Mouse (Mus musculus): ENCODE measurements around the gene Gm17349. TPM values are rescaled to one million over a fixed set of nuclear protein-coding genes. Genes with fewer than 3 reads are reported as not detected.
"Not testable (repeated sequence)": the region's sequence is repeated elsewhere in the genome, so short reads cannot be mapped to it uniquely, and the experiment has no call there.

Gene Gm17349
- polyA plus RNA-seq, 1 experiment from 2014 or later, result not detected

DNA sequence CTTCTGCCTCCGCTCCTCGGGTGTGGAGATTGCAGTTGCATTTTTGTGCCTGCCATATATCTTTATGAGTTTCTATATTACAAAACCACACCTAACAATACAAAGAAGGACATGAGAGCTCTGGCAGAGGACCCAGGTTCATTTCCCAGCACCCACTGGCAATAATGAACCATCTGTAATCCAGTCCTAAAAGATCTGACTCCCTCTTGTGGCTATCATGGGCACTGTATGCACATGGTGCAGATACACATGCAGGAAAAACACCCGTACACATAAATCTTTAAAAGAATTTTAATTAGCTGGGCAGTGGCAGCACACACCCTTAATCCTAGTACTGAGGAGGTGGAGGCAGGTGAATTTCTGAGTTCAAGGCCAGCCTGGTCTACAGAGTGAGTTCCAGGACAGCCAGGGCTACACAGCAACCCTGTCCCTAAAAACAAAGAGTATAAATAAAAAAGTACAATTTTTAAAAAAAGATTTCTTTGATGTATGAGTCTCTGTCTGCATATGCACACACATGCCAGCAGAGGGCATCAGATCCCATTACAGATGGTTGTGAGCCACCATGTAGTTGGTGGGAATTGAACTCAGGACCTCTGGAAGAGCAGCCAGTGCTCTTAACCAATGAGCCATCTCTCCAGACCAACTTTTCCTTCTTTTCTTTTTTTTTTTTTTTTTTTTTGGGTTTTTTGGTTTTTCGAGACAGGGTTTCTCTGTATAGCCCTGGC, 23.9 kb upstream of the Gm17349 start:
- Histone ChIP-seq H3K4me2 (no peak overlapping the region), H3K4me1 (ENCODE audit: control insufficient read depth, insufficient read depth, low read length) (peaks cover 6% of the 10 kb centered on the region), H3K27ac (ENCODE audit: low read depth, low read length) (no peak overlapping the region), H3K27me3 (ENCODE audit: control insufficient read depth, insufficient read depth, low read length) (no peaks in the 10 kb centered on the region), H3K9me3 (replicated peaks; ENCODE audit: control insufficient read depth, low read length) (no peaks in the 10 kb centered on the region; the same call in 1 of the 2 replicates), H3K36me3 (ENCODE audit: control insufficient read depth, insufficient read depth, low read length) (peaks cover 19% of the 10 kb centered on the region), H3K9ac (ENCODE audit: low read depth, low read length) (no peak overlapping the region), H3K4me3 (ENCODE audit: low read depth, low read length) (no peak overlapping the region)
- WGBS (ENCODE audit: insufficient replicate concordance), result 93% methylated on average over 3 of the region's 4 CpGs
- ATAC-seq (replicated peaks; ENCODE audit: insufficient number of reproducible peaks, low FRiP score, low TSS enrichment), result no peak

DNA sequence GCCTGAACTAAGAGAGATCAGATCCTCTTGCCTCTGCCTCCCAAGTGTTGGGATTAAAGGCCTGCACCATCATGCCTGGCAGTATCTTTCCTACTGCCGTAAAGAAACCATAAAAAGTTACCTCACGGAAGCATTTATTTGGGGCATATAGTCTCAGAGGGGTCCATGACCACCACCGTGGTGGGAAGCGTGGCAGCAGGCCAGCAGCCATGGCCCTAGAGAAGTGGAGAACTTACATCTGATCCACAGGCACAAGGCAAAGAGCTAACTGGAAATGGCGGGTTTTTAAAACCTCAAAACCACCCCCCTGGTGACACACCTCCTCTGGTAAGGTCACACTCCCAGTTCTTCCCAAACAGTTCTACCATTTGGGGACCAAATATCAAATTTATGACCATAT, 22.9 kb upstream of the Gm17349 start:
- WGBS (ENCODE audit: insufficient replicate concordance), result 93% methylated on average over 5 of the region's 5 CpGs
- Histone ChIP-seq H3K4me3 (ENCODE audit: low read depth, low read length) (no peak overlapping the region), H3K4me1 (ENCODE audit: control insufficient read depth, insufficient read depth, low read length) (peaks cover 16% of the 10 kb centered on the region), H3K4me2 (no peak overlapping the region), H3K36me3 (ENCODE audit: control insufficient read depth, insufficient read depth, low read length) (peaks cover 19% of the 10 kb centered on the region), H3K27me3 (ENCODE audit: control insufficient read depth, insufficient read depth, low read length) (no peaks in the 10 kb centered on the region), H3K9ac (ENCODE audit: low read depth, low read length) (no peak overlapping the region), H3K27ac (ENCODE audit: low read depth, low read length) (no peak overlapping the region), H3K9me3 (replicated peaks; ENCODE audit: control insufficient read depth, low read length) (no peaks in the 10 kb centered on the region; the same call in 1 of the 2 replicates)
- ATAC-seq (replicated peaks; ENCODE audit: insufficient number of reproducible peaks, low FRiP score, low TSS enrichment), result no peak

DNA sequence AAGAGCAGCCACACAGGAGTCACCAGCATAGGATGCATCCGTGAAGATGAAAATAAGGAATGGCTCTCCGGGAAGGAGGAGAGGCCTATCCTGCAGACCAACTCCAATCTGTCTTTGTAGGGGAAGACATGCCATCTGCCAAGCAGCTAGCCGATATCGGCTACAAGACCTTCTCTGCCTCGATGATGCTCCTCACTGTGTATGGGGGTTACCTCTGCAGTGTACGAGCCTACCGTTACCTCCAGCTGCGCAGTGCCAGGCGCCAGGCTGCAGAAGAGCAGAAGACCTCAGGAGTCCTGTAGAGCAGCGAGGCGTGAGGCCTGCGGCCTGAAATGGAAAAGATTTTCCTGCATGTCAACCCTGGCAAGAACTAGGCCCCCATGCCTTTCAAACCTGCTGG, 22.2 kb upstream of the Gm17349 start:
- Histone ChIP-seq H3K4me3 (ENCODE audit: low read depth, low read length) (no peak overlapping the region), H3K9ac (ENCODE audit: low read depth, low read length) (no peak overlapping the region), H3K4me2 (no peak overlapping the region), H3K9me3 (replicated peaks; ENCODE audit: control insufficient read depth, low read length) (no peaks in the 10 kb centered on the region; the same call in 1 of the 2 replicates), H3K27ac (ENCODE audit: low read depth, low read length) (no peak overlapping the region), H3K36me3 (ENCODE audit: control insufficient read depth, insufficient read depth, low read length) (peaks cover 16% of the 10 kb centered on the region), H3K4me1 (ENCODE audit: control insufficient read depth, insufficient read depth, low read length) (peaks cover 23% of the 10 kb centered on the region), H3K27me3 (ENCODE audit: control insufficient read depth, insufficient read depth, low read length) (no peaks in the 10 kb centered on the region)
- 94% methylated on average over 12 of the region's 12 CpGs for WGBS (ENCODE audit: insufficient replicate concordance)
- no peak for ATAC-seq (replicated peaks; ENCODE audit: insufficient number of reproducible peaks, low FRiP score, low TSS enrichment)

DNA sequence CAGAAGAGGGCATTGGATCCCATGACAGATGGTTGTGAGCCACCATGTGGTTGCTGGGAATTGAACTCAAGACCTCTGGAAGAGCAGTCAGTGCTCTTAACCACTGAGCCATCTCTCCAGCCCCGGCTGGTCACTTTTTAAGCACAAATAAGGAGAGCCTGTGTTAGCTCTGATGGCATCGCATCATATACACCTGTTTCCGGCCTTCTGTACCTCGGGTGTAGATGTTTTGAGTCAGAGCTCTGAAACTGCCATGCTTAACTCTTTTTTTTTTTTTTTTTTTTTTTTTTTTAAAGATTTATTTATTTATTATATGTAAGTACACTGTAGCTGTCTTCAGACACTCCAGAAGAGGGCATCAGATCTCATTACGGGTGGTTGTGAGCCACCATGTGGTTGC, 21.7 kb upstream of the Gm17349 start:
- H3K9me3 ChIP-seq (replicated peaks; ENCODE audit: control insufficient read depth, low read length); ATAC-seq (replicated peaks; ENCODE audit: insufficient number of reproducible peaks, low FRiP score, low TSS enrichment); H3K27ac ChIP-seq (ENCODE audit: low read depth, low read length); H3K9ac ChIP-seq (ENCODE audit: low read depth, low read length); H3K4me2 ChIP-seq; H3K4me3 ChIP-seq (ENCODE audit: low read depth, low read length); H3K27me3 ChIP-seq (ENCODE audit: control insufficient read depth, insufficient read depth, low read length): not testable (repeated sequence)
- 88% methylated on average over 4 of the region's 5 CpGs for WGBS (ENCODE audit: insufficient replicate concordance)
- H3K4me1 ChIP-seq (ENCODE audit: control insufficient read depth, insufficient read depth, low read length), result peaks cover 26% of the 10 kb centered on the region
- peaks cover 16% of the 10 kb centered on the region for H3K36me3 ChIP-seq (ENCODE audit: control insufficient read depth, insufficient read depth, low read length)

DNA sequence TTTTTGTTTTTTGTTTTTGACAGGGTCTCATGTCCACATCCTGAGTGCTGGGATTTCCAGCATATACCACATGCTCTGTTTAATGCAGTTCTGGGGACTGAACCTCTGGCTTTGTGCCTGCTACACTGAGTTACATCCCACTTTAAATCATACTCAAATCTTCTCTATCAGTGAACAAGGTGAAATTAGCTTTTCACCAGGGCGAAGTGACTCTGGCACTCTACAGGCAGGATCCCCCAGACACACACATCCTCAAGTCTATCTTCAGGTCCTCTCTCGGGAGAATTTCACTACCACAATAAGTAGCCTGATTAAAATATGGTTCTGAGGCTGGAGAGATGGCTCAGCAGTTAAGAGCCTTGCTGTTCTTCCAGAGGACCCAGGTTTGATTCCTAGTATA, 21.3 kb upstream of the Gm17349 start:
- Histone ChIP-seq H3K4me3 (ENCODE audit: low read depth, low read length) (peak overlapping the region; percentile 94), H3K27me3 (ENCODE audit: control insufficient read depth, insufficient read depth, low read length) (no peaks in the 10 kb centered on the region), H3K4me1 (ENCODE audit: control insufficient read depth, insufficient read depth, low read length) (peaks cover 26% of the 10 kb centered on the region), H3K9ac (ENCODE audit: low read depth, low read length) (peak overlapping the region; percentile 93), H3K36me3 (ENCODE audit: control insufficient read depth, insufficient read depth, low read length) (peaks cover 16% of the 10 kb centered on the region), H3K27ac (ENCODE audit: low read depth, low read length) (no peak overlapping the region), H3K9me3 (replicated peaks; ENCODE audit: control insufficient read depth, low read length) (no peaks in the 10 kb centered on the region; the same call in 1 of the 2 replicates), H3K4me2 (peak overlapping the region; percentile 83)
- WGBS (ENCODE audit: insufficient replicate concordance), result 76% methylated on average over 2 of the region's 2 CpGs
- no peak for ATAC-seq (replicated peaks; ENCODE audit: insufficient number of reproducible peaks, low FRiP score, low TSS enrichment)

DNA sequence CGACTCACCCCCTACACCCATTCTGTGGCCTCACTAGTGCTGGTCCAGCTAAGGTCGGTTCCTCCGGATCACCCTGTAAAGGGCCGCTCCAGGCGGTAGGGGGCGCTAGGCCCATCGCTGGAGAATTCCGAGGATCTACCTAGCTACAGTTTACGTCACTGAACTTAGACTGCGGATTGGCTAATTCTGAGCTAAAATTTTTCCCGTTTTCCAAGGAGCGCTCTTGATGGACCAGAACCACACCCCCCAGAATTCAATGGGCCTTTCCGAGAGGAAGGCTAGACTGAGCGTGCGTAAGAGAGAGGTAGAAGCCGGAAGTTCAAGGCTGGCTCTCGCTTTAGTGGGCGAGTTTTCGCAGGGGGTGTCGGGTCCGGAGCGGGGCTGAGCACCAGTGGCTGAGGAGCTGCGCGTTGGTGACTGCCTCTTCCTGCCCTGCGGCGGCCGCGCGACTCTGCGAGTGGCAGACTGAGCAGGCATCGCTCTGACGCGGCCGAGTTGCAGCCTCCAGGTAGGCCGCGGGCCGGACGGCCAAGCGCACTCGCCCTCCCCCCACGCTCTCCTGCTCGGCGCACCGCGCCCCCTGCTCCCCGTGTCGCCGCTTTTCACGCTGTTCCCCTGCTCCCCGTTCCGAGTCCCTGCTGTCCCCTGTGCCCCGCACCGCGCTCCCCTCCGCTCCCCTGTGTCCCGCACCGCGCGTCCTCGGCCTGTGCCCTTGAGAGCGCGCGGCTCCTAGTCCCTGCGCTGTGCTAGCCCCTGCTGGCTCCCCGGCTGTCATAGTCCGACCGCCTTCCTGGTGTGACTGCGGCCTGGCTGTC, 20.3 kb upstream of the Gm17349 start, which contains the start of gene Cox14:
Gene Cox14, plus strand, starts transcription at position 278 of the 815 bp plus-strand sequence.
- Histone ChIP-seq H3K9me3 (replicated peaks; ENCODE audit: control insufficient read depth, low read length) (no peaks in the 10 kb centered on the region; the same call in 1 of the 2 replicates), H3K4me2 (peak within 1 kb of the TSS; percentile 83), H3K27me3 (ENCODE audit: control insufficient read depth, insufficient read depth, low read length) (no peaks in the 10 kb centered on the region), H3K36me3 (ENCODE audit: control insufficient read depth, insufficient read depth, low read length) (peaks cover 16% of the 10 kb centered on the region), H3K9ac (ENCODE audit: low read depth, low read length) (peak within 1 kb of the TSS; percentile 93), H3K4me1 (ENCODE audit: control insufficient read depth, insufficient read depth, low read length) (peaks cover 26% of the 10 kb centered on the region), H3K4me3 (ENCODE audit: low read depth, low read length) (peak within 1 kb of the TSS; percentile 94), H3K27ac (ENCODE audit: low read depth, low read length) (peak within 1 kb of the TSS; percentile 95)
- WGBS (ENCODE audit: insufficient replicate concordance), result under 1% methylated on average over 53 of the region's 68 CpGs
- peak; percentile 89 for ATAC-seq (replicated peaks; ENCODE audit: insufficient number of reproducible peaks, low FRiP score, low TSS enrichment)

DNA sequence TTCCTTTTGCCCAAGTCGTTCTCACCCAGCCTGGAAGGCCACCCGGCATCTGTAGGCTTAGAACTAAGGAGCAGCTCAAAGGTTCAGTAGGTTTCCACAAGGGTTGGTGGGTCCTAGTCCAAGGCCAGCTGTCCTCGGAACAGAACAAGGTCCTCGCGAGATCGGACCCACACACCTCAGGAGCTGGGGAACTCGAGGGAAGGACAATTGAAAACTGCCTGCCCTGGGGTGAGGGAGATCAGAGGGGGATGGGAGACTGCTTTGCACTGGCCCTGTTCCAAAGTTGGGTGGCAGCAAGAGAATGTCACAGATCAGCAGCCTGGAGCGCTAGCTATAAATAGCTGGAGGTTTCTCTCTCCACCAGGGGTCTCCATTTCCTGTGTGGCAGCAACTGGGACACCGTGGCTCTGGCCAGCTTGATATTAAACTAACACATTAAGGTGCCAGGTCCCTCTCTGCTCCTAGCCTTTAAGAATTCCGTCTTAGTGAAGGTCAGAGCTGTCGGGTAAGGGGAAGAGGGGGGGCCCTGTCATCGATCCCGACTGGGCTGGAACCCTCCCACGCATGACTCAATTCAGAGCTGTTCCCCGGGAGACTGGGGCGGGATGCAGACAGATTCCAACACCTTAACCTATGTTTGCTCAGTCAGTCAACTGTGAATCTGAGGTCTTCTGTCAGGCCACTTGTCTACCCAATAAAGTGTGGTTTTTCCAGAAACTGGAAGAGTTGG, 19.2 kb upstream of the Gm17349 start:
- H3K4me1 ChIP-seq (ENCODE audit: control insufficient read depth, insufficient read depth, low read length), result peaks cover 26% of the 10 kb centered on the region
- peaks cover 16% of the 10 kb centered on the region for H3K36me3 ChIP-seq (ENCODE audit: control insufficient read depth, insufficient read depth, low read length)
- peak overlapping the region; percentile 95 for H3K27ac ChIP-seq (ENCODE audit: low read depth, low read length)
- whole genome bisulfite sequencing (ENCODE audit: insufficient replicate concordance), result 7% methylated on average over 16 of the region's 16 CpGs
- H3K27me3 ChIP-seq (ENCODE audit: control insufficient read depth, insufficient read depth, low read length), result no peaks in the 10 kb centered on the region
- peak overlapping the region; percentile 94 for H3K4me3 ChIP-seq (ENCODE audit: low read depth, low read length)
- H3K4me2 ChIP-seq, result peak overlapping the region; percentile 72
- peak; percentile 28 for ATAC-seq (replicated peaks; ENCODE audit: insufficient number of reproducible peaks, low FRiP score, low TSS enrichment)
- H3K9ac ChIP-seq (ENCODE audit: low read depth, low read length), result peak overlapping the region; percentile 60
- no peaks in the 10 kb centered on the region; the same call in 1 of the 2 replicates for H3K9me3 ChIP-seq (replicated peaks; ENCODE audit: control insufficient read depth, low read length)
